Mouse (Mus musculus) C2C12 (cell line): ENCODE results near the gene Endov.

ENCODE experiments used
- CEBPB ChIP-seq: IDR thresholded peaks from one replicate; pipeline ENCODE4 v1.6.1; 2011; ENCODE audit warnings: low read depth, mild to moderate bottlenecking, control low read depth, moderate library complexity
- CTCF ChIP-seq: IDR thresholded peaks from one replicate; pipeline ENCODE4 v1.5.1; 2011; ENCODE audit not compliant: control insufficient read depth, insufficient read depth, insufficient read length
- MAX ChIP-seq: IDR thresholded peaks from one replicate; pipeline ENCODE4 v1.6.1; 2011; ENCODE audit warnings: mild to moderate bottlenecking, control low read depth
- MYOD1 ChIP-seq: IDR thresholded peaks from one replicate; pipeline ENCODE4 v1.6.1; 2011; ENCODE audit warnings: low read depth; ENCODE audit not compliant: control insufficient read depth, insufficient read length
- MYOG ChIP-seq: IDR thresholded peaks from one replicate; pipeline ENCODE4 v1.6.1; 2011; ENCODE audit not compliant: control insufficient read depth, insufficient read length; ENCODE audit errors: extremely low read depth
- USF1 ChIP-seq: IDR thresholded peaks from one replicate; pipeline ENCODE4 v1.6.1; 2011; ENCODE audit warnings: low read depth, mild to moderate bottlenecking, control low read depth, moderate library complexity

DNA sequence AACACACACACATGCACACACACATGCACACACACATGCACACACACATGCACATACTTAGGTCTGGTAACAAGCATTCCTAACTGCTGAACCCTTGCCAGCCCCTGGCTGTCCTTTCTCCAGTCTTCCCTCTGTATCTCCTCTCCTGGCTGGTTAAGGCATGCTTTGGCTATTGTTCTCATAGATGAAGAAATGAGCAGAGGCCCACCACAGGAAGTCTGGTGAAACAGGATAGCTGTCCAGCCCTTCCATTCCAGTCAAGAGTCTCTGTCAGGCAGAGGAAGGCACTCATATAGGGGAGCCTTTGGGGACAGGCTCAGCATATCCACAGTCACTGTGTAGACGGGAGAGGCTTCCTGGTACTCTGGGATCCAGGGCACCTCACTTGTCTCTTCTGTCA is 61.2 kb downstream of the Endov start:
- no peak for TF ChIP-seq CTCF
- no peak for TF ChIP-seq CEBPB
- TF ChIP-seq USF1, result no peak
- TF ChIP-seq MYOG, result no peak
- no peak for TF ChIP-seq MAX
- no peak for TF ChIP-seq MYOD1
